Mouse (Mus musculus) limb, embryonic 10.5 days (tissue): ENCODE results near the gene Add1. TPM values are rescaled to one million over a fixed set of nuclear protein-coding genes. Genes with fewer than 3 reads are reported as not detected.
"Not testable (repeated sequence)": the region's sequence is repeated elsewhere in the genome, so short reads cannot be mapped to it uniquely, and the experiment has no call there.

ENCODE experiments used
- DNase-seq: peaks from one replicate; pipeline ENCODE4 v3.0.0-alpha.2; 2017; ENCODE audit warnings: low spot score
- H3K27ac ChIP-seq: fragments of 300-500 bp; sonication (generic); 2 replicates; pipeline ENCODE4 v1.5.1; 2016; ENCODE audit warnings: mild to moderate bottlenecking
- H3K27me3 ChIP-seq: fragments of 300-500 bp; sonication (generic); 2 replicates; pipeline ENCODE4 v1.6.1; 2016; ENCODE audit warnings: low read depth, mild to moderate bottlenecking; ENCODE audit not compliant: poor library complexity, severe bottlenecking
- H3K36me3 ChIP-seq: fragments of 300-500 bp; sonication (generic); 2 replicates; pipeline ENCODE4 v1.6.1; 2016; ENCODE audit warnings: mild to moderate bottlenecking, moderate library complexity
- H3K4me1 ChIP-seq: fragments of 300-500 bp; sonication (generic); 2 replicates; pipeline ENCODE4 v1.6.1; 2016
- H3K4me3 ChIP-seq: fragments of 300-500 bp; sonication (generic); 2 replicates; pipeline ENCODE4 v1.5.1; 2016; ENCODE audit warnings: mild to moderate bottlenecking, moderate library complexity
- H3K9me3 ChIP-seq: fragments of 300-500 bp; sonication (generic); replicated peaks from 2 replicates; pipeline ENCODE4 v1.6.1; 2016; ENCODE audit warnings: mild to moderate bottlenecking
- WGBS: fragments of 180-500 bp; shearing (Covaris S2); methylation state at CpG from one replicate; pipeline ENCODE4 v1.1.7; 2016; 5-methylcytosine and 5-hydroxymethylcytosine counted together
- polyA plus RNA-seq: library from polyadenylated mRNA; unstranded; fragments of >200 nt; fragmentation: Nextera tagmentation; extraction: Ambion mirVana; gene quantifications from 2 replicates; pipeline ENCODE4 v1.2.1, GENCODE M21; 2016

Add1 gene
- polyA plus RNA-seq, 1 experiment from 2014 or later = 166 TPM

GRCm38 (mm10) chr5:34591388-34592004 is 18.0 kb downstream of the Add1 start:
- Histone ChIP-seq H3K4me3 (no peak overlapping the region), H3K4me1 (peaks cover 9% of the 10 kb centered on the region), H3K36me3 (peaks cover 10% of the 10 kb centered on the region), H3K27ac (no peak overlapping the region), H3K9me3 (no peaks in the 10 kb centered on the region), H3K27me3 (no peaks in the 10 kb centered on the region)
- 87% methylated on average over 5 of the region's 5 CpGs for WGBS
- no peak for DNase-seq

GRCm38 (mm10) chr5:34592224-34592623 is 18.8 kb downstream of the Add1 start:
- not testable (repeated sequence) for H3K4me3 ChIP-seq, H3K9me3 ChIP-seq, H3K4me1 ChIP-seq, H3K27me3 ChIP-seq, DNase-seq, H3K27ac ChIP-seq
- H3K36me3 ChIP-seq = peaks cover 10% of the 10 kb centered on the region
- WGBS = 86% methylated on average over 5 of the region's 5 CpGs

GRCm38 (mm10) chr5:34592666-34593065 is 19.2 kb downstream of the Add1 start:
- 94% methylated on average over 6 of the region's 6 CpGs for WGBS

DNA sequence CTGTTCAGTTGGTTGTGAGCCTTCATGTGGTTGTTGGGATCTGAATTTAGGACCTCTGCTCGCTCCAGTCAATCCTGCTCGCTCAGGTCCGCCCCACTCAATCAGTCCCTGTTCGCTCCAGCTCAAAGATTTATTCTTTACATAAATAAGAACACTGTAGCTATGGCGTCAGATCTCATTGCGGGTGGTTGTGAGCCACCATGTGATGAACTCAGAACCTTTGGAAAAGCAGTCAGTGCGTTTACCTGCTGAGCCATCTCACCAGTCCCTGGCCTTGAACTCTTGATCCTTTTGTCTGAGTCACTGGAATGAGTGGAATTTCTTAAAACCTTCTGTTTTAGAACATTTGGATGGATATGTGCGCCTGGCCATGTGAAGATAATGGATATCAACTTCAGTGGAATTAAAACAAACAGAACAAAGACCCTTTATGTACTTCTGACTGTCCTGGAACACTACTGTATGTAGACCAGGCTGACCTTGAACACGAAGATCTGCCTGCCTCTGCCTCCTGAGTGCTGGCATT is 19.8 kb downstream of the Add1 start:
- peaks cover 9% of the 10 kb centered on the region for H3K4me1 ChIP-seq
- H3K4me3 ChIP-seq = no peak overlapping the region
- no peaks in the 10 kb centered on the region for H3K27me3 ChIP-seq
- DNase-seq = no peak
- no peaks in the 10 kb centered on the region for H3K9me3 ChIP-seq
- H3K36me3 ChIP-seq = peaks cover 19% of the 10 kb centered on the region
- H3K27ac ChIP-seq = no peak overlapping the region
- 96% methylated on average over 9 of the region's 9 CpGs for WGBS

More at GRCm38 (mm10) chr5:34592666-34593065, 19.2 kb downstream of the Add1 start:
- H3K4me1 ChIP-seq = peaks cover 9% of the 10 kb centered on the region
- H3K4me3 ChIP-seq = no peak overlapping the region
- no peak overlapping the region for H3K27ac ChIP-seq
- H3K36me3 ChIP-seq = peaks cover 13% of the 10 kb centered on the region
- no peaks in the 10 kb centered on the region for H3K9me3 ChIP-seq
- H3K27me3 ChIP-seq = no peaks in the 10 kb centered on the region
- no peak for DNase-seq

DNA sequence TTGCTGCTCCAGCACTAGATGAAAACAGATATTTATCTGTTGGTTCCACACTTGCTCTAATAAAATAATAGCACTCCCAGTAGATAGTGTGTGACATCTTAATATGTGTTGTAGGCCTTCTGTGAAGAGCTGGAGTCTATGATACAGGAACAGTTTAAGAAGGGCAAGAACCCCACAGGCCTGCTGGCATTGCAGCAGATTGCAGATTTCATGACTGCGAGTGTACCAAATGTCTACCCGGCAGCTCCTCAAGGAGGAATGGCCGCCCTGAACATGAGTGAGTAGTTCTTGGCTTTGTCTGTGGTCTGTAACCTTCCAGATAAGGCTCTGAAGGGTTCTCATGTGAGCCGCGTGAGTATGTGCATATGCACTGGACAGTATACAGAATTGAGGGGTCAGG is 31.1 kb downstream of the Add1 start:
- H3K27ac ChIP-seq = no peak overlapping the region
- H3K4me1 ChIP-seq = no peaks in the 10 kb centered on the region
- WGBS = 96% methylated on average over 5 of the region's 5 CpGs
- no peak for DNase-seq
- peaks cover 70% of the 10 kb centered on the region for H3K36me3 ChIP-seq
- no peaks in the 10 kb centered on the region for H3K9me3 ChIP-seq
- no peak overlapping the region for H3K4me3 ChIP-seq
- no peaks in the 10 kb centered on the region for H3K27me3 ChIP-seq

DNA sequence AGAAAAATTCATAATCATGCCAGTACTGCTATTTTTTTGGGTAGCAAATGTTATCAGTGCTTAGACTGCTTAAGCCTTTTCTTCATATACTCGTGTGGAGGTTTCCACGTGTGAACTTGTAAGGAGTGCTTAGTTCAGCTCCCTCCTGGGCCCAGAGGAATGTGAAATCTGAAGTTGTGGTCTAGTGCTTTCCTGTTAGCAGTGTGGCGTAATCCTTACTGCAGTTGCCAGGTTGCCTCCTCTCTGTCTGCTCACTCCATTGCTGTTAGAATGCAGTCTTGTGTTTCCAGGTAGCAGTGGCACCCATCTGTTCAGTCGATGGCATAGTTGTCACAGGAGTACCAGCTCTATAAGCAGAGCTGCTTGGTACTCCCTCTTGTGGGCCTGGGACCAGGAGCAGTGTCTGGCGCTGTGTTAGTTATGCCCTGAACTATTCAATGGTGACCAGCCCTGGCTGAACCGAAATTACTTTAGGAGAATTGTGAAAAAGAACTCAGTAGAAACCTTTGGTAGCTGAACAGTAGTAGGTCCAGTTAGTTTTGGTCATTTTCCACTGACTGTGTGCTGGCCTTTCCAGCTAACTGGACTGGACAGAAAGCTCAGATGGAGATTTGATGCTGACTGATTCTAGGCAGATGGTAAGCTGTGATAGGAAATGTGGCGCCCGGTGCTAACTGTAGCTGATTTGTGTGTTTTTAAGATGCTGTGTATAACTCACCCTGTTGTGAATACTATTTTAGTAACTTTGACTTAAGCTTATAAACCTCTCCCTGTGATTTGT is 33.8 kb downstream of the Add1 start:
- H3K27ac ChIP-seq = no peak overlapping the region
- H3K4me1 ChIP-seq = no peaks in the 10 kb centered on the region
- 87% methylated on average over 8 of the region's 8 CpGs for WGBS
- H3K9me3 ChIP-seq = no peaks in the 10 kb centered on the region
- H3K27me3 ChIP-seq = no peaks in the 10 kb centered on the region
- H3K36me3 ChIP-seq = peaks cover 75% of the 10 kb centered on the region
- no peak overlapping the region for H3K4me3 ChIP-seq
- DNase-seq = no peak

DNA sequence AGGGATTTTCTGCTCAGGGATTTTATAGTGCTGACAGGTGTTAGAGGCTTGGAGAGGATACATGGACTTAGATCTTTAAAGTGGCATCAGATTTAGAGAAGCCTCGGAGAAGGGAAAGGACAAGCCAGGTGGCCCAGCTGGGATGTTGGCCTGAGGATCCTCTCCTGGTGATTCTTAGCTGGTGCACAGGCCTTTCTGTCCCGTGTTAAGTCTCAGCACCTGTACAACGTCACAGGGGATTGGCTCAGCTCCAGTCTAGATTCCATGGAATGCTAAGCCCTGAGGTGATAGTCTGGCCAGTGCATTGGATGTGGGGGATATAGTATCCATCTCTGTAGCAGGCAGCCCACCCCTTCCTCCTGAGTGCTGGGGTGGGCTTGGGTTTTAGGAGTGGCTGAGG is 34.8 kb downstream of the Add1 start:
- Histone ChIP-seq H3K4me1 (no peaks in the 10 kb centered on the region), H3K9me3 (no peaks in the 10 kb centered on the region), H3K27me3 (no peaks in the 10 kb centered on the region), H3K4me3 (no peak overlapping the region), H3K27ac (no peak overlapping the region), H3K36me3 (peaks cover 72% of the 10 kb centered on the region)
- 84% methylated on average over 3 of the region's 3 CpGs for WGBS
- DNase-seq = no peak

GRCm38 (mm10) chr5:34609966-34610365 is 36.5 kb downstream of the Add1 start:
- H3K4me3 ChIP-seq = no peak overlapping the region
- no peaks in the 10 kb centered on the region for H3K27me3 ChIP-seq
- WGBS = 89% methylated on average over 4 of the region's 4 CpGs
- no peak overlapping the region for H3K27ac ChIP-seq
- no peak for DNase-seq
- H3K9me3 ChIP-seq = no peaks in the 10 kb centered on the region
- H3K4me1 ChIP-seq = no peaks in the 10 kb centered on the region
- H3K36me3 ChIP-seq = peaks cover 83% of the 10 kb centered on the region

DNA sequence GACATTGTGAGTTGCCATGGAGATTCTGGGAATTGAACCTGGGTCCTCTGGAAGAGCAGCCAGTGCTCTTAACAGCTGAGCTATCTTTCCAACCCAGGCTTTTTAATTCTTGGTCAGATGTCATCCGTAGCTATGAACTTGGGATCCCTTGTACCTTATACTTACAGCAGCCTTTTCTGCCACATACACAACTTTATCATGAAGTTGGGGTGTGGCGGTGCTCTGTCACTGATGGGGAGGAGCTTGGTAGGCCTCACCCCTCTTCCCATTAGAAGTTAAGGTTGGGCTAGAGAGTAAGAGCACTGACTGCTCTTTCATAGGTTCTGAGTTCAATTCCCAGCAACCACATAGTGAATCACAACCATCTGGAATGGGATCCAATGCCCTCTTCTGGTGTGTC is 59.5 kb downstream of the Add1 start:
- H3K27ac ChIP-seq = no peak overlapping the region
- 94% methylated on average over 2 of the region's 2 CpGs for WGBS
- H3K9me3 ChIP-seq = no peaks in the 10 kb centered on the region
- H3K4me1 ChIP-seq = peaks cover 31% of the 10 kb centered on the region
- no peaks in the 10 kb centered on the region for H3K27me3 ChIP-seq
- H3K36me3 ChIP-seq = peaks cover 86% of the 10 kb centered on the region
- H3K4me3 ChIP-seq = no peak overlapping the region
- DNase-seq = no peak

DNA sequence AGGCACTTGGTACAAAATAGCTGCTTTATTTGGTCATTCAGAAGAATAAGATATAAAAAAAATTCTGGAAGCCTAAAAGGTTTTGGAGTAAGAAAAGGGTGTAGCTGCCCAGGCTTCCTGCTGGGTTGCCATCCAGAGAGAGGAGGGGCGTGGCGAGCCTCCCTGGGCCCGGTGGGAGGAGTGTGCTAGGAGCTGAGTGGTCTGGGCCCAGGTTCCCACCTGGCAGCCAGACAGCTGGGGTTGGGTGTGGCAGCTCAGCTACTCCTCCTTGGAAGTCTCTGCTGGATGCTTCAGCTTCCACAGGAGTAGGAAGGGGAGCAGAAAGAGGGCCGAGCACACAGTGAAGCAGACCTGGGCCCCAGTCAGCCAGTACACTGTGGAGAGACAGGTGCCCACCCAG is 60.2 kb downstream of the Add1 start:
- no peak for DNase-seq
- Histone ChIP-seq H3K4me3 (no peak overlapping the region), H3K27me3 (no peaks in the 10 kb centered on the region), H3K9me3 (no peaks in the 10 kb centered on the region), H3K36me3 (peaks cover 86% of the 10 kb centered on the region), H3K27ac (no peak overlapping the region), H3K4me1 (peaks cover 31% of the 10 kb centered on the region)
- WGBS = 62% methylated on average over 4 of the region's 4 CpGs

GRCm38 (mm10) chr5:34634746-34635400 is 61.4 kb downstream of the Add1 start:
- DNase-seq = no peak
- Histone ChIP-seq H3K9me3 (no peaks in the 10 kb centered on the region), H3K27ac (0 out of 2 replicates have a peak overlapping the region, but pooled peaks have one; percentile 3), H3K27me3 (no peaks in the 10 kb centered on the region), H3K4me3 (peak overlapping the region; percentile 7; the same call in 1 of the 2 replicates), H3K4me1 (peaks cover 31% of the 10 kb centered on the region), H3K36me3 (peaks cover 86% of the 10 kb centered on the region)
- WGBS = 95% methylated on average over 13 of the region's 13 CpGs

DNA sequence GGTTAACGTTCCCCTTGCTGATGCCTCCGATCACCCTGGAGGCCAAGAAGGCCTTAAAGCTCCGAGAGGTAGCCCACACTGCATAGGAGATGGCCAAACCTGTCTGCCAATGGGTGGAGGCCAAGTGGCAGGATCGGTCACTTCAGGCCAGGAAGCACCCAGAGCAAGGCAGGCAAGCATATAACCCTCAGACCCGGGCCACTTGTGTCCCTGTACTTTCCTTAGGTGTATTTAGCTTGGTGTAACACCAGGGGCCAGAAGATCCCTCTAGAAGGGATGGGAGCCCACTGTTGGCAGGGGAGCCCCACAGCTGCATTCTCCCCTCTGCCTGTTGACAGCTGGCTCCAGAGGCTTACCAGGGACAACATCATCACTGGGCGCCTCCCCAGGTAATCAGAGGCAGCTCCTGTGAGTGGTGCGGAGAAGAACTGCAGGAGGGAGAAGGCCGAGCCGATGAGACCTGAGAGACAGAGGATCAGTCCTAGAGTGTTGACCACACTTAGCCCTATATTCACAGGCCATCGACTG is 62.3 kb downstream of the Add1 start:
- Histone ChIP-seq H3K27me3 (no peaks in the 10 kb centered on the region), H3K4me1 (peaks cover 31% of the 10 kb centered on the region), H3K36me3 (peaks cover 86% of the 10 kb centered on the region), H3K4me3 (peak overlapping the region; percentile 71), H3K27ac (peak overlapping the region; percentile 90), H3K9me3 (no peaks in the 10 kb centered on the region)
- DNase-seq = peak; percentile 33
- WGBS = 65% methylated on average over 10 of the region's 10 CpGs
